Mouse (Mus musculus): ENCODE data around the gene Ephb1. TPM values are rescaled to one million over a fixed set of nuclear protein-coding genes. Genes with fewer than 3 reads are reported as not detected.

The Ephb1 gene
- polyA plus RNA-seq (2014; fragmentation: Nextera tagmentation; extraction: Ambion mirVana) = 1.6 and 2.1 TPM in 2 replicates

- peak; percentile 96 for ATAC-seq (ENCODE audit: insufficient number of reproducible peaks, low FRiP score, low TSS enrichment, low read depth)
- no peaks in the 10 kb centered on the region for H3K9me3 ChIP-seq (ENCODE audit: control insufficient read depth, low read length)
- no peak within 1 kb of the TSS for H3K27ac ChIP-seq (replicated peaks; ENCODE audit: low read depth, low read length)
- 0% methylated on average over 22 of the region's 22 CpGs for WGBS
- peaks cover 8% of the 10 kb centered on the region for H3K4me1 ChIP-seq (ENCODE audit: control insufficient read depth, insufficient read depth, low read length)
- H3K9ac ChIP-seq (ENCODE audit: low read length) = peak within 1 kb of the TSS; percentile 67
- peak within 1 kb of the TSS; percentile 56 for H3K4me3 ChIP-seq (ENCODE audit: low read depth, low read length)
- H3K4me2 ChIP-seq (ENCODE audit: low read depth, severe bottlenecking) = peak within 1 kb of the TSS; percentile 100
- H3K36me3 ChIP-seq (ENCODE audit: control insufficient read depth, insufficient read depth, low read length) = no peaks in the 10 kb centered on the region
- peak; percentile 89 for DNase-seq (ENCODE audit: low spot score)
- H3K27me3 ChIP-seq (ENCODE audit: control insufficient read depth, insufficient read depth, low read length) = peaks cover 51% of the 10 kb centered on the region
Observed at GRCm38 (mm10) chr9:102354561-102354973, at the start of gene Ephb1. Gene Ephb1 (minus strand): TSS chr9:102354693.

- Histone ChIP-seq H3K9me3 (ENCODE audit: control insufficient read depth, low read length) (no peaks in the 10 kb centered on the region), H3K27ac (replicated peaks; ENCODE audit: low read depth, low read length) (no peak overlapping the region), H3K36me3 (ENCODE audit: control insufficient read depth, insufficient read depth, low read length) (no peaks in the 10 kb centered on the region), H3K4me2 (ENCODE audit: low read depth, severe bottlenecking) (no peak overlapping the region), H3K27me3 (ENCODE audit: control insufficient read depth, insufficient read depth, low read length) (no peaks in the 10 kb centered on the region), H3K9ac (ENCODE audit: low read length) (no peak overlapping the region), H3K4me3 (ENCODE audit: low read depth, low read length) (no peak overlapping the region), H3K4me1 (ENCODE audit: control insufficient read depth, insufficient read depth, low read length) (no peaks in the 10 kb centered on the region)
- ATAC-seq (ENCODE audit: insufficient number of reproducible peaks, low FRiP score, low TSS enrichment, low read depth) (no peak), DNase-seq (ENCODE audit: low spot score) (peak; percentile 72)
- 26% methylated on average over 18 of the region's 18 CpGs for WGBS
Observed at GRCm38 (mm10) chr9:102403086-102404021, 48.9 kb upstream of the Ephb1 start.

GRCm38 (mm10) chr9:102402671-102403070 lies 48.2 kb upstream of the Ephb1 start:
- Histone ChIP-seq H3K27ac (replicated peaks; ENCODE audit: low read depth, low read length) (no peak overlapping the region), H3K4me2 (ENCODE audit: low read depth, severe bottlenecking) (no peak overlapping the region), H3K9ac (ENCODE audit: low read length) (no peak overlapping the region), H3K9me3 (ENCODE audit: control insufficient read depth, low read length) (no peaks in the 10 kb centered on the region), H3K4me3 (ENCODE audit: low read depth, low read length) (no peak overlapping the region), H3K4me1 (ENCODE audit: control insufficient read depth, insufficient read depth, low read length) (no peaks in the 10 kb centered on the region), H3K36me3 (ENCODE audit: control insufficient read depth, insufficient read depth, low read length) (no peaks in the 10 kb centered on the region), H3K27me3 (ENCODE audit: control insufficient read depth, insufficient read depth, low read length) (no peaks in the 10 kb centered on the region)
- DNase-seq (ENCODE audit: low spot score) (no peak), ATAC-seq (ENCODE audit: insufficient number of reproducible peaks, low FRiP score, low TSS enrichment, low read depth) (no peak)
- 58% methylated on average over 3 of the region's 3 CpGs for WGBS

GRCm38 (mm10) chr9:102388266-102388665 lies 33.8 kb upstream of the Ephb1 start:
- Histone ChIP-seq H3K4me2 (ENCODE audit: low read depth, severe bottlenecking) (no peak overlapping the region), H3K9me3 (ENCODE audit: control insufficient read depth, low read length) (no peaks in the 10 kb centered on the region), H3K4me1 (ENCODE audit: control insufficient read depth, insufficient read depth, low read length) (no peaks in the 10 kb centered on the region), H3K27ac (replicated peaks; ENCODE audit: low read depth, low read length) (no peak overlapping the region), H3K27me3 (ENCODE audit: control insufficient read depth, insufficient read depth, low read length) (0 out of 2 replicates have a peak, but pooled peaks cover 2% of the 10 kb centered on the region), H3K9ac (ENCODE audit: low read length) (no peak overlapping the region), H3K4me3 (ENCODE audit: low read depth, low read length) (no peak overlapping the region), H3K36me3 (ENCODE audit: control insufficient read depth, insufficient read depth, low read length) (no peaks in the 10 kb centered on the region)
- DNase-seq (ENCODE audit: low spot score) = no peak
- WGBS = 57% methylated on average over 8 of the region's 8 CpGs
- ATAC-seq (ENCODE audit: insufficient number of reproducible peaks, low FRiP score, low TSS enrichment, low read depth) = no peak

- no peak for DNase-seq (ENCODE audit: low spot score)
Observed at GRCm38 (mm10) chr9:102386816-102387215, 32.3 kb upstream of the Ephb1 start.

GRCm38 (mm10) chr9:102380235-102380634 lies 25.7 kb upstream of the Ephb1 start:
- 96% methylated on average over 2 of the region's 2 CpGs for WGBS
- Histone ChIP-seq H3K4me1 (ENCODE audit: control insufficient read depth, insufficient read depth, low read length) (no peaks in the 10 kb centered on the region), H3K27ac (replicated peaks; ENCODE audit: low read depth, low read length) (no peak overlapping the region), H3K36me3 (ENCODE audit: control insufficient read depth, insufficient read depth, low read length) (no peaks in the 10 kb centered on the region), H3K27me3 (ENCODE audit: control insufficient read depth, insufficient read depth, low read length) (no peaks in the 10 kb centered on the region), H3K9me3 (ENCODE audit: control insufficient read depth, low read length) (no peaks in the 10 kb centered on the region), H3K4me2 (ENCODE audit: low read depth, severe bottlenecking) (no peak overlapping the region), H3K4me3 (ENCODE audit: low read depth, low read length) (no peak overlapping the region), H3K9ac (ENCODE audit: low read length) (no peak overlapping the region)
- ATAC-seq (ENCODE audit: insufficient number of reproducible peaks, low FRiP score, low TSS enrichment, low read depth) = no peak
- no peak for DNase-seq (ENCODE audit: low spot score)

More at GRCm38 (mm10) chr9:102386816-102387215, 32.3 kb upstream of the Ephb1 start:
- Histone ChIP-seq H3K4me1 (ENCODE audit: control insufficient read depth, insufficient read depth, low read length) (no peaks in the 10 kb centered on the region), H3K9ac (ENCODE audit: low read length) (no peak overlapping the region), H3K4me3 (ENCODE audit: low read depth, low read length) (no peak overlapping the region), H3K9me3 (ENCODE audit: control insufficient read depth, low read length) (no peaks in the 10 kb centered on the region), H3K27me3 (ENCODE audit: control insufficient read depth, insufficient read depth, low read length) (0 out of 2 replicates have a peak, but pooled peaks cover 2% of the 10 kb centered on the region), H3K27ac (replicated peaks; ENCODE audit: low read depth, low read length) (no peak overlapping the region), H3K4me2 (ENCODE audit: low read depth, severe bottlenecking) (no peak overlapping the region), H3K36me3 (ENCODE audit: control insufficient read depth, insufficient read depth, low read length) (no peaks in the 10 kb centered on the region)
- 92% methylated on average over 9 of the region's 9 CpGs for WGBS
- no peak for ATAC-seq (ENCODE audit: insufficient number of reproducible peaks, low FRiP score, low TSS enrichment, low read depth)

- ATAC-seq (ENCODE audit: insufficient number of reproducible peaks, low FRiP score, low TSS enrichment, low read depth) (no peak), DNase-seq (ENCODE audit: low spot score) (no peak)
- Histone ChIP-seq H3K9me3 (ENCODE audit: control insufficient read depth, low read length) (no peaks in the 10 kb centered on the region), H3K4me1 (ENCODE audit: control insufficient read depth, insufficient read depth, low read length) (no peaks in the 10 kb centered on the region), H3K36me3 (ENCODE audit: control insufficient read depth, insufficient read depth, low read length) (no peaks in the 10 kb centered on the region), H3K27ac (replicated peaks; ENCODE audit: low read depth, low read length) (no peak overlapping the region), H3K4me3 (ENCODE audit: low read depth, low read length) (no peak overlapping the region), H3K27me3 (ENCODE audit: control insufficient read depth, insufficient read depth, low read length) (no peaks in the 10 kb centered on the region), H3K4me2 (ENCODE audit: low read depth, severe bottlenecking) (no peak overlapping the region), H3K9ac (ENCODE audit: low read length) (no peak overlapping the region)
- WGBS = 88% methylated on average over 5 of the region's 5 CpGs
Observed at GRCm38 (mm10) chr9:102374661-102375060, 20.2 kb upstream of the Ephb1 start.

- H3K9ac ChIP-seq (ENCODE audit: low read length) = no peak overlapping the region
- no peaks in the 10 kb centered on the region for H3K4me1 ChIP-seq (ENCODE audit: control insufficient read depth, insufficient read depth, low read length)
- H3K4me2 ChIP-seq (ENCODE audit: low read depth, severe bottlenecking) = no peak overlapping the region
- H3K4me3 ChIP-seq (ENCODE audit: low read depth, low read length) = no peak overlapping the region
- ATAC-seq (ENCODE audit: insufficient number of reproducible peaks, low FRiP score, low TSS enrichment, low read depth) (no peak), DNase-seq (ENCODE audit: low spot score) (no peak)
- H3K27ac ChIP-seq (replicated peaks; ENCODE audit: low read depth, low read length) = no peak overlapping the region
- no peaks in the 10 kb centered on the region for H3K36me3 ChIP-seq (ENCODE audit: control insufficient read depth, insufficient read depth, low read length)
- WGBS = 83% methylated on average over 5 of the region's 5 CpGs
- H3K9me3 ChIP-seq (ENCODE audit: control insufficient read depth, low read length) = no peaks in the 10 kb centered on the region
- no peaks in the 10 kb centered on the region for H3K27me3 ChIP-seq (ENCODE audit: control insufficient read depth, insufficient read depth, low read length)
Observed at GRCm38 (mm10) chr9:102373886-102374285, 19.4 kb upstream of the Ephb1 start.
